Mouse (Mus musculus): Measurements from ENCODE around the gene Gpsm1. TPM values are rescaled to one million over a fixed set of nuclear protein-coding genes. Genes with fewer than 3 reads are reported as not detected.

Gene Gpsm1
- polyA plus RNA-seq (2014; fragmentation: Nextera tagmentation; extraction: Ambion mirVana), result 29.3 and 33.8 TPM in 2 replicates

- WGBS, result 1% methylated on average over 12 of the region's 66 CpGs
Measured at GRCm38 (mm10) chr2:26315072-26315924, at the start of gene Gpsm1. Gene Gpsm1 (plus strand): TSS chr2:26315515.

GRCm38 (mm10) chr2:26266066-26266742 is 49.1 kb upstream of the Gpsm1 start:
- no peak for ATAC-seq (ENCODE audit: low read depth)

More at GRCm38 (mm10) chr2:26315072-26315924, at the start of gene Gpsm1:
- Histone ChIP-seq H3K27me3 (replicated peaks; ENCODE audit: control insufficient read depth, insufficient read depth, low read length) (no peaks in the 10 kb centered on the region), H3K27ac (replicated peaks; ENCODE audit: low read depth, low read length) (peak within 1 kb of the TSS; percentile 95), H3K4me1 (ENCODE audit: control insufficient read depth, insufficient read depth, low read length) (peaks cover 46% of the 10 kb centered on the region), H3K36me3 (ENCODE audit: control insufficient read depth, insufficient read depth, low read length) (no peaks in the 10 kb centered on the region), H3K9me3 (ENCODE audit: control insufficient read depth, low read length) (no peaks in the 10 kb centered on the region), H3K4me2 (ENCODE audit: low read depth, low read length) (peak within 1 kb of the TSS; percentile 86), H3K4me3 (ENCODE audit: low read depth, low read length) (peak within 1 kb of the TSS; percentile 74), H3K9ac (ENCODE audit: low read depth, low read length) (peak within 1 kb of the TSS; percentile 91)
- DNase-seq (ENCODE audit: low spot score) (peak; percentile 92), ATAC-seq (ENCODE audit: low read depth) (peak; percentile 74)

GRCm38 (mm10) chr2:26268216-26268615 is 47.1 kb upstream of the Gpsm1 start:
- 65% methylated on average over 3 of the region's 3 CpGs for WGBS
- Histone ChIP-seq H3K27me3 (replicated peaks; ENCODE audit: control insufficient read depth, insufficient read depth, low read length) (no peaks in the 10 kb centered on the region), H3K4me3 (ENCODE audit: low read depth, low read length) (no peak overlapping the region), H3K4me1 (ENCODE audit: control insufficient read depth, insufficient read depth, low read length) (no peaks in the 10 kb centered on the region), H3K4me2 (ENCODE audit: low read depth, low read length) (no peak overlapping the region), H3K36me3 (ENCODE audit: control insufficient read depth, insufficient read depth, low read length) (no peaks in the 10 kb centered on the region), H3K9me3 (ENCODE audit: control insufficient read depth, low read length) (no peaks in the 10 kb centered on the region), H3K9ac (ENCODE audit: low read depth, low read length) (no peak overlapping the region), H3K27ac (replicated peaks; ENCODE audit: low read depth, low read length) (no peak overlapping the region)
- ATAC-seq (ENCODE audit: low read depth), result no peak
- DNase-seq (ENCODE audit: low spot score), result no peak

More at GRCm38 (mm10) chr2:26266066-26266742, 49.1 kb upstream of the Gpsm1 start:
- WGBS, result 72% methylated on average over 10 of the region's 10 CpGs
- Histone ChIP-seq H3K36me3 (ENCODE audit: control insufficient read depth, insufficient read depth, low read length) (no peaks in the 10 kb centered on the region), H3K4me1 (ENCODE audit: control insufficient read depth, insufficient read depth, low read length) (no peaks in the 10 kb centered on the region), H3K4me3 (ENCODE audit: low read depth, low read length) (no peak overlapping the region), H3K4me2 (ENCODE audit: low read depth, low read length) (no peak overlapping the region), H3K9me3 (ENCODE audit: control insufficient read depth, low read length) (no peaks in the 10 kb centered on the region), H3K27ac (replicated peaks; ENCODE audit: low read depth, low read length) (no peak overlapping the region), H3K9ac (ENCODE audit: low read depth, low read length) (no peak overlapping the region), H3K27me3 (replicated peaks; ENCODE audit: control insufficient read depth, insufficient read depth, low read length) (no peaks in the 10 kb centered on the region)
- peak; percentile 26 for DNase-seq (ENCODE audit: low spot score)

GRCm38 (mm10) chr2:26273611-26274010 is 41.7 kb upstream of the Gpsm1 start:
- H3K9me3 ChIP-seq (ENCODE audit: control insufficient read depth, low read length), result no peaks in the 10 kb centered on the region
- peak; percentile 66 for ATAC-seq (ENCODE audit: low read depth)
- no peak overlapping the region for H3K27ac ChIP-seq (replicated peaks; ENCODE audit: low read depth, low read length)
- peak; percentile 81 for DNase-seq (ENCODE audit: low spot score)
- 17% methylated on average over 7 of the region's 7 CpGs for WGBS
- no peak overlapping the region for H3K4me3 ChIP-seq (ENCODE audit: low read depth, low read length)
- no peaks in the 10 kb centered on the region for H3K4me1 ChIP-seq (ENCODE audit: control insufficient read depth, insufficient read depth, low read length)
- H3K27me3 ChIP-seq (replicated peaks; ENCODE audit: control insufficient read depth, insufficient read depth, low read length), result no peaks in the 10 kb centered on the region
- no peak overlapping the region for H3K4me2 ChIP-seq (ENCODE audit: low read depth, low read length)
- no peaks in the 10 kb centered on the region for H3K36me3 ChIP-seq (ENCODE audit: control insufficient read depth, insufficient read depth, low read length)
- H3K9ac ChIP-seq (ENCODE audit: low read depth, low read length), result no peak overlapping the region

- Histone ChIP-seq H3K4me3 (ENCODE audit: low read depth, low read length) (no peak overlapping the region), H3K27me3 (replicated peaks; ENCODE audit: control insufficient read depth, insufficient read depth, low read length) (no peaks in the 10 kb centered on the region), H3K4me1 (ENCODE audit: control insufficient read depth, insufficient read depth, low read length) (no peaks in the 10 kb centered on the region), H3K4me2 (ENCODE audit: low read depth, low read length) (no peak overlapping the region), H3K27ac (replicated peaks; ENCODE audit: low read depth, low read length) (no peak overlapping the region), H3K36me3 (ENCODE audit: control insufficient read depth, insufficient read depth, low read length) (no peaks in the 10 kb centered on the region), H3K9me3 (ENCODE audit: control insufficient read depth, low read length) (no peaks in the 10 kb centered on the region), H3K9ac (ENCODE audit: low read depth, low read length) (no peak overlapping the region)
- DNase-seq (ENCODE audit: low spot score) (no peak), ATAC-seq (ENCODE audit: low read depth) (peak; percentile 50; the same call in 1 of the 2 replicates)
- 70% methylated on average over 3 of the region's 3 CpGs for WGBS
Measured at GRCm38 (mm10) chr2:26279712-26280111, 35.6 kb upstream of the Gpsm1 start.

GRCm38 (mm10) chr2:26280594-26280993 is 34.7 kb upstream of the Gpsm1 start:
- no peak overlapping the region for H3K9ac ChIP-seq (ENCODE audit: low read depth, low read length)
- 77% methylated on average over 11 of the region's 11 CpGs for WGBS
- H3K36me3 ChIP-seq (ENCODE audit: control insufficient read depth, insufficient read depth, low read length), result no peaks in the 10 kb centered on the region
- H3K4me2 ChIP-seq (ENCODE audit: low read depth, low read length), result no peak overlapping the region
- H3K4me1 ChIP-seq (ENCODE audit: control insufficient read depth, insufficient read depth, low read length), result no peaks in the 10 kb centered on the region
- H3K27ac ChIP-seq (replicated peaks; ENCODE audit: low read depth, low read length), result no peak overlapping the region
- H3K27me3 ChIP-seq (replicated peaks; ENCODE audit: control insufficient read depth, insufficient read depth, low read length), result no peaks in the 10 kb centered on the region
- DNase-seq (ENCODE audit: low spot score) (no peak), ATAC-seq (ENCODE audit: low read depth) (no peak)
- no peaks in the 10 kb centered on the region for H3K9me3 ChIP-seq (ENCODE audit: control insufficient read depth, low read length)
- H3K4me3 ChIP-seq (ENCODE audit: low read depth, low read length), result no peak overlapping the region

GRCm38 (mm10) chr2:26285804-26286203 is 29.5 kb upstream of the Gpsm1 start:
- WGBS, result 59% methylated on average over 7 of the region's 7 CpGs
- no peak overlapping the region for H3K4me2 ChIP-seq (ENCODE audit: low read depth, low read length)
- H3K4me3 ChIP-seq (ENCODE audit: low read depth, low read length), result no peak overlapping the region
- no peaks in the 10 kb centered on the region for H3K27me3 ChIP-seq (replicated peaks; ENCODE audit: control insufficient read depth, insufficient read depth, low read length)
- ATAC-seq (ENCODE audit: low read depth) (0 out of 2 replicates have a peak, but pooled peaks have one; percentile 33), DNase-seq (ENCODE audit: low spot score) (no peak)
- no peak overlapping the region for H3K27ac ChIP-seq (replicated peaks; ENCODE audit: low read depth, low read length)
- H3K9ac ChIP-seq (ENCODE audit: low read depth, low read length), result no peak overlapping the region
- no peaks in the 10 kb centered on the region for H3K4me1 ChIP-seq (ENCODE audit: control insufficient read depth, insufficient read depth, low read length)
- H3K9me3 ChIP-seq (ENCODE audit: control insufficient read depth, low read length), result no peaks in the 10 kb centered on the region
- H3K36me3 ChIP-seq (ENCODE audit: control insufficient read depth, insufficient read depth, low read length), result no peaks in the 10 kb centered on the region

GRCm38 (mm10) chr2:26286391-26286790 is 28.9 kb upstream of the Gpsm1 start:
- ATAC-seq (ENCODE audit: low read depth), result no peak
- 55% methylated on average over 7 of the region's 7 CpGs for WGBS
- H3K9me3 ChIP-seq (ENCODE audit: control insufficient read depth, low read length), result no peaks in the 10 kb centered on the region

More at GRCm38 (mm10) chr2:26286391-26286790, 28.9 kb upstream of the Gpsm1 start:
- DNase-seq (ENCODE audit: low spot score), result no peak
- Histone ChIP-seq H3K27ac (replicated peaks; ENCODE audit: low read depth, low read length) (no peak overlapping the region), H3K4me3 (ENCODE audit: low read depth, low read length) (no peak overlapping the region), H3K4me2 (ENCODE audit: low read depth, low read length) (no peak overlapping the region), H3K36me3 (ENCODE audit: control insufficient read depth, insufficient read depth, low read length) (no peaks in the 10 kb centered on the region), H3K9ac (ENCODE audit: low read depth, low read length) (no peak overlapping the region), H3K4me1 (ENCODE audit: control insufficient read depth, insufficient read depth, low read length) (no peaks in the 10 kb centered on the region), H3K27me3 (replicated peaks; ENCODE audit: control insufficient read depth, insufficient read depth, low read length) (no peaks in the 10 kb centered on the region)

All from embryonic facial prominence, embryonic 14.5 days (tissue).